Mouse (Mus musculus): ENCODE measurements around the gene Olfr930.

The Olfr930 gene

DNA sequence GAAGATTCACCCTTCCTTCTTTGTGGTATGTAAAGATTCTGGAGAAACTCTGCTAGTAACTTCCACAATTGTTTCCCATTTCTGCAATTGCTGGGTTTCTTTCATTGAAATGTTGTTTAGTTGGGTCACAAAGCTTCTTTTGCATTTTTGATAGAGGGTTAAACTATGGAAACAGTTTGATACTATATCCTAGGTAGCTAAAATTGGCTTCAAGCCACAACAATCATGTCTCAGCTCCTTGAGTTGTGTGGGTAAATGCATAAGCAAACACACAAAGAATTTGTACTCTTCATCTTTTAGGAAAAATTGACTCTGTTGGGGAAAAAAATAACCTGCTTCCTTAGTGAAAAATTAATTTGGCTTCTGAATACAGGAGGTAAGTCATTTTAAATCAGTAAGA is at the start of gene Olfr930:
Gene Olfr930, plus strand, starts transcription at position 301 of the 400 bp plus-strand sequence.
- no peak for DNase-seq

DNA sequence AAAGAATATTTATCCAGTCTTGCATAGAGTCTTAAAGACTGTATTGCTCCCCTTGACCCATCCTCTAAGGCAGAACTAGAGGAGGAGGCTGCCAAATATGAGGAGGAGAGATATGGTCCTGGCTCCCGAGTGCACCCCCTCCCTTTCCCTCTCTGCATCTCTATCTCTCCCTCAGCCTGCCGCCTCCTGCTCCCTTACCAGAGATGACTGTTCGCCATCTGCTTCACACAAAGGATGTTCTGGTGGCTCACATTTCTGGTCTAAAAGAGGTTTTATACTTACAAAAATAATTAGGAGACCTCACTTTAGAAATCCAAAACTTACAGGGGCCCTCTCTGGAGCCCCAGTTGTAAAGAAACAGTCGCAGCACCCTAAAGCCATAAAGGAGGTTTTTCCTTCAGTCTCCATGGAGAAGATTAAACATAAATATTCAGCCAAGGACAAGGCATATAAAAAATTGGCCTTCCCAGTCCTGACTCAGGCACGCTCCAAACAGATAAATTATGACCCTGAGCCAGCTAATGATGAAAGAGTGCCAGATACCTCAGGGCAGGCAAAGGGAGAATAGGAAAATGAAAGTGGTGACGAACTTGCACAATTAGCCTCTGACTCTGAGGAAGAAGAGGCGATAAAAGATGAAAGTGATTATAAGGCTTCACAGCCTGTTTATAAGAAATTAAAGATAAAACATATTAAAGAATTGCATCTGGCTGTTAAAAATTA is 24.0 kb downstream of the Olfr930 start:
- no peak for DNase-seq

- no peak for DNase-seq
Measured at GRCm38 (mm10) chr9:38954124-38954416, 24.5 kb downstream of the Olfr930 start.

- no peak for DNase-seq
Measured at GRCm38 (mm10) chr9:38972013-38972412, 42.4 kb downstream of the Olfr930 start, which contains the start of gene Olfr933. Gene Olfr933, plus strand, starts transcription at chr9:38972313.

All from lung, postnatal 36 days (tissue).